Comparison of ENCODE assay signal across 8 mouse cellular contexts in the genomic region with DNA sequence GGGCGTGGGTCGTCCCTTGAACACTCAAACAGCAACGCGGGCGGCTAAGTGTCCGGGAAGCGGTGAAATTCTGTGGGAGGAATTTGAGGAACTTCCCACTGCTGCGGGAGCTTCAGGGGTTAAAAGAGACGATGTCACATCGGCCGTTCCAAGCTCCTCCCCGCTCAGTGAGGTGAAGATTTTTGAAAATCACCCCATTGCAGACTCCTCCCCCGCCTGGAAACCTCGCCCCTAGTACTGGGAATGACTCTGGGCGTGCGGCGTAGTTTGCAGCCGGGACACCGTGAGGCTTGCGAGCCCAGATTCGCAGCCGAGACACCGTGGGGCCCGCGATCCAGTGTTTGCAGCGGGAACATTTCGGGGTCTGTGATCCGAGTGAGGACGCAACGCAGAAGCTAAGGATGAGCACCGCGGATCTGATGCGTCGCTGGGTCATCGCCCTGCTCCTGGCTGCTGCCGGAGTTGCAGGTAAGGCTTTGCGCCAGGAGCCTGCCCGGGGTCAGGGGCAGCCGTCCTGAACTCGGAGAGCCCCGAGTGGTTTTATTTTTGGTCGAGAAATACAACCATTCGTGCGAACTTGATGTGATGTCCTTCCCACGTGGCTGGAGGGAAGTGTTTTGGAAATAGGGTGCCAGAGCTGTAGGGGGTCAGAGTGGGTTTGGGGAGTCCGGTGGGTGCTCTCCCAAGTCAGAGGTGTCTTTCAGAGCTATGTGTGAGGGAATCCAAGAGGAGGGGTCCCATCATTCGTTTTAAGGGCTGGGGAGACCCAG. TPM values are rescaled to one million over a fixed set of nuclear protein-coding genes. Genes with fewer than 3 reads are reported as not detected.
A peak's percentile ranks its signal among the peaks of the same experiment; 100 is the strongest.
DNase-seq lines count a peak whose midpoint lies in the region; ATAC-seq and TF ChIP-seq lines count a peak whose summit lies in the region.

A gene (plus strand): TSS at position 107 of the 770 bp plus-strand sequence.

- H3K9me3 ChIP-seq in G1E (replicated peaks), result no peaks in the 10 kb centered on the region
- no peaks in the 10 kb centered on the region for H3K9me3 ChIP-seq in forebrain, postnatal 0 days (ENCODE audit: low read length)
- H3K9me3 ChIP-seq in lung, embryonic 15.5 days, result no peaks in the 10 kb centered on the region

- peak; percentile 62 for ATAC-seq in G1E (ENCODE audit: extremely low read depth, insufficient number of reproducible peaks, low FRiP score, poor library complexity, severe bottlenecking)
- peak; percentile 86 for ATAC-seq in forebrain, postnatal 0 days
- peak; percentile 90 for ATAC-seq in lung, embryonic 15.5 days (ENCODE audit: borderline replicate concordance, extremely low read depth, low FRiP score, low TSS enrichment)

- H3K36me3 ChIP-seq in G1E (replicated peaks), result peaks cover 41% of the 10 kb centered on the region
- no peaks in the 10 kb centered on the region; the same call in none of the 2 replicates for H3K36me3 ChIP-seq in forebrain, postnatal 0 days (ENCODE audit: insufficient read depth)
- H3K36me3 ChIP-seq in lung, embryonic 15.5 days, result no peaks in the 10 kb centered on the region

- peak within 1 kb of the TSS; percentile 60 for H3K9ac ChIP-seq in forebrain, postnatal 0 days
- H3K9ac ChIP-seq in lung, embryonic 15.5 days, result peak within 1 kb of the TSS; percentile 60

- under 1% methylated on average over 47 of the region's 47 CpGs for WGBS in forebrain, postnatal 0 days
- WGBS in lung, embryonic 15.5 days, result under 1% methylated on average over 47 of the region's 47 CpGs

- DNase-seq in G1E (ENCODE audit: low spot score), result peak; percentile 78
- DNase-seq in cerebellum, adult 18-20 months, result peak; percentile 78 to 86
- DNase-seq in forebrain, postnatal 0 days, result peak; percentile 91
- peak; percentile 92 for DNase-seq in heart, postnatal 4 days
- DNase-seq in layer of hippocampus, adult 8-10 months (ENCODE audit: low spot score in 2 of 2), result peak; percentile 72 to 73
- peak; percentile 83 for DNase-seq in ovary, adult 18-20 months (ENCODE audit: low spot score)
- DNase-seq in thymus, postnatal 10 days (ENCODE audit: low spot score in 2 of 2), result peak; percentile 53 to 54

- peak within 1 kb of the TSS; percentile 82 for H3K4me2 ChIP-seq in forebrain, postnatal 0 days (ENCODE audit: low read depth)
- H3K4me2 ChIP-seq in lung, embryonic 15.5 days, result peak within 1 kb of the TSS; percentile 68

- H3K27me3 ChIP-seq in G1E (ENCODE audit: insufficient read depth, low read length), result no peaks in the 10 kb centered on the region
- no peaks in the 10 kb centered on the region for H3K27me3 ChIP-seq in forebrain, postnatal 0 days (ENCODE audit: insufficient read depth, low read length)
- H3K27me3 ChIP-seq in lung, embryonic 15.5 days, result no peaks in the 10 kb centered on the region

- peak within 1 kb of the TSS; percentile 93 for H3K4me3 ChIP-seq in G1E (ENCODE audit: low read depth, low read length)
- peak within 1 kb of the TSS; percentile 75 for H3K4me3 ChIP-seq in forebrain, postnatal 0 days (ENCODE audit: low read depth, low read length)
- H3K4me3 ChIP-seq in lung, embryonic 15.5 days, result peak within 1 kb of the TSS; percentile 64

- peaks cover 70% of the 10 kb centered on the region for H3K4me1 ChIP-seq in G1E (ENCODE audit: insufficient read depth, low read depth, low read length)
- peaks cover 14% of the 10 kb centered on the region for H3K4me1 ChIP-seq in forebrain, postnatal 0 days (ENCODE audit: insufficient read depth)
- H3K4me1 ChIP-seq in lung, embryonic 15.5 days, result peaks cover 22% of the 10 kb centered on the region

- peak within 1 kb of the TSS; percentile 87 for H3K27ac ChIP-seq in forebrain, postnatal 0 days (ENCODE audit: low read depth, low read length)
- H3K27ac ChIP-seq in lung, embryonic 15.5 days, result peak within 1 kb of the TSS; percentile 95

- TF ChIP-seq CTCF in G1E (IDR thresholded peaks at IDR 0.05; ENCODE audit: low read depth, low read length), result no peak
- TF ChIP-seq CTCF in forebrain, postnatal 0 days (IDR thresholded peaks at IDR 0.05; ENCODE audit: low read depth), result no peak

RNA-seq across cellular contexts. Expression of the gene that starts here (rescaled TPM):
- total RNA-seq in G1E (2014; fragmentation: Nextera tagmentation) (17.4 and 21.9 TPM in 2 replicates), G1E (2017) (52.1 and 55.9 TPM in 2 replicates)
- 27.8 and 37.5 TPM in 2 replicates for polyA plus RNA-seq in G1E (2012)
- total RNA-seq in forebrain, postnatal 0 days (2014; rRNA removed), result 19.1 and 26.8 TPM in 2 replicates
- polyA plus RNA-seq in forebrain, postnatal 0 days (2015; fragmentation: Nextera tagmentation; extraction: Ambion mirVana), result 6.5 and 11.1 TPM in 2 replicates
- total RNA-seq in heart, postnatal 4 days (2021), result 10 to 100 TPM; 39.9 to 43.5 TPM
- 10 to 100 TPM; 16.7 to 38.7 (median 26.4) TPM for total RNA-seq in layer of hippocampus, adult 8-10 months (2022)
- 38.9 and 39.5 TPM in 2 replicates for polyA plus RNA-seq in lung, embryonic 15.5 days (2015; fragmentation: Nextera tagmentation; extraction: Ambion mirVana)

Comparison
In these comparisons a context has a peak if more than half of its experiments do, and no peak if none do; other contexts are left out.
1. Peak in every context shown above with its lines: DNase-seq, ATAC-seq, H3K4me3 ChIP-seq and H3K27ac ChIP-seq.